Mouse (Mus musculus) midbrain, embryonic 12.5 days (tissue): Measurements from ENCODE around the gene Tbc1d14. TPM values are rescaled to one million over a fixed set of nuclear protein-coding genes. Genes with fewer than 3 reads are reported as not detected.

Source experiments
- ATAC-seq: fragments of 200-750 bp; cut with Nextera tagmentation; 2 replicates; pipeline ENCODE4 v1.8.0; 2017; ENCODE audit warnings: low read depth, moderate TSS enrichment, moderate library complexity; ENCODE audit not compliant: low FRiP score
- H3K27ac ChIP-seq: fragments of 300-500 bp; sonication (generic); replicated peaks from 2 replicates; pipeline ENCODE4 v1.5.1; 2016; ENCODE audit warnings: mild to moderate bottlenecking
- H3K27me3 ChIP-seq: fragments of 300-500 bp; sonication (generic); 2 replicates; pipeline ENCODE4 v1.6.1; 2016; ENCODE audit warnings: mild to moderate bottlenecking
- H3K36me3 ChIP-seq: fragments of 300-500 bp; sonication (generic); 2 replicates; pipeline ENCODE4 v1.6.1; 2016
- H3K4me1 ChIP-seq: fragments of 300-500 bp; sonication (generic); 2 replicates; pipeline ENCODE4 v1.6.1; 2016
- H3K4me2 ChIP-seq: fragments of 300-500 bp; sonication (generic); replicated peaks from 2 replicates; pipeline ENCODE4 v1.6.1; 2016; ENCODE audit warnings: mild to moderate bottlenecking, moderate library complexity
- H3K4me3 ChIP-seq: fragments of 300-500 bp; sonication (generic); 2 replicates; pipeline ENCODE4 v1.5.1; 2016; ENCODE audit warnings: mild to moderate bottlenecking
- H3K9ac ChIP-seq: fragments of 300-500 bp; sonication (generic); replicated peaks from 2 replicates; pipeline ENCODE4 v1.6.1; 2016; ENCODE audit warnings: mild to moderate bottlenecking, moderate library complexity
- H3K9me3 ChIP-seq: fragments of 300-500 bp; sonication (generic); 2 replicates; pipeline ENCODE4 v1.6.1; 2016; ENCODE audit warnings: mild to moderate bottlenecking
- WGBS: fragments of 180-500 bp; shearing (Covaris S2); methylation state at CpG from one replicate; pipeline ENCODE4 v1.1.7; 2016; 5-methylcytosine and 5-hydroxymethylcytosine counted together
- polyA plus RNA-seq: library from polyadenylated mRNA; unstranded; fragments of >200 nt; fragmentation: Nextera tagmentation; extraction: Ambion mirVana; gene quantifications from 2 replicates; pipeline ENCODE4 v1.2.1, GENCODE M21; 2016

Tbc1d14 gene
- polyA plus RNA-seq, 1 experiment from 2014 or later: 52.5 TPM

DNA sequence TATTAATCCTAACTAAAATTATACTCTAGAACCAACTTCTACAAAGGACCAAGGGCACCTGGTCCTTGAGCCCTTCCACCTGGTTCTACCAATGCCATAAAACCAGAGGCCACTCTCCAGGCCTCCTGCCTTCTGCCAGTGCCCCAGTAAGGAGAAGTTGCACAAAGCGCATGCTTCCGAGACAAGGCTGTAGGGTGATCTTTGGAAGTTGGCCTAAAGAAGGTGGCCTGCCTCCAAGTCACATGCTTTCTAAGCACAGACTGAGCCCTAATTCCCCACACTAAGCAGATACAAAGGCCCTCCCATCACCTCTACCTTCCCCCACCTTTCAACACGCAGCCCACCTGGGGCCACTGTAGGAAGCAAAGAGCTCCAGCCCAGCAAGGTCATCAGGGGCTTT is 17.8 kb downstream of the Tbc1d14 start:
- ATAC-seq: no peak
- Histone ChIP-seq H3K9ac (no peak overlapping the region), H3K4me1 (no peaks in the 10 kb centered on the region), H3K4me3 (no peak overlapping the region), H3K27ac (no peak overlapping the region), H3K27me3 (no peaks in the 10 kb centered on the region; the same call in 1 of the 2 replicates), H3K4me2 (no peak overlapping the region), H3K36me3 (peaks cover 12% of the 10 kb centered on the region; the same call in 1 of the 2 replicates), H3K9me3 (no peaks in the 10 kb centered on the region)
- 83% methylated on average over 3 of the region's 3 CpGs for WGBS

DNA sequence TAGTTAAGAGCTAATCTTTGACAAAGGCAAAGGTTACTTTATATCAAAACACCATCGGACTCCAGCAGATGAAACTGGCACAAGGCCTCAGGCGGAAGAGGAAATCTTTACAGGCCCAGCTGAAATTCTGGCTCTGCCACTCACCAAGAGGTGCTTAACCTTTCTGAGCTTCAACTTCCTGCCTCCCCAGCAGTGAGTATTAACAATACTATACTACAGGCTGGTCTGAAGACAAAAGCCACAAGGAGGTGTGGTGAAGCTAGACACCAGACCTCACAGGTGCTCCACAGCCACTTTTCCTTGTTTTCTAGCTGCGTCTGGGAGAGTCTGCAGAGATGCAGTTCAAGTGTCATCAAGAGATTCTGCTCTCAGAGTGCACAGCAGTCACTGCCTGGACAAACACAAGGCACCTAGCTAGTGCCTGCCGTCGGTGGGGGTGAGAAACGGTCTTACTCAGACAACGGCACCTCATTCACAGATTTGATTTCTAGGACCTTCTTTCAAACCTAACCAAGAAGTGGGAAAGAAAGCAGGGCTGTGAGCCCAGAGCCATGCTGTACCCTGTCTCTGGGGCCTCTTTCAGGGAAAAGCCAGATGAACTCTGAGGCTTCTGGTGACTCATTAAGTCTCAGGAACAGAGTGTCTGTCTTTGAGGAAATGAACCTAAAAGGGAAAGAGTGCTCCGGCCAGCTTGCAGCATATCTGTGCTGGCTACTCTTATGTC is 18.8 kb downstream of the Tbc1d14 start:
- peaks cover 13% of the 10 kb centered on the region; the same call in 1 of the 2 replicates for H3K36me3 ChIP-seq
- H3K4me1 ChIP-seq: no peaks in the 10 kb centered on the region
- H3K4me3 ChIP-seq: no peak overlapping the region
- no peak overlapping the region for H3K27ac ChIP-seq
- H3K9me3 ChIP-seq: no peaks in the 10 kb centered on the region
- 72% methylated on average over 8 of the region's 8 CpGs for WGBS
- no peak for ATAC-seq
- H3K9ac ChIP-seq: no peak overlapping the region
- no peak overlapping the region for H3K4me2 ChIP-seq
- H3K27me3 ChIP-seq: no peaks in the 10 kb centered on the region

DNA sequence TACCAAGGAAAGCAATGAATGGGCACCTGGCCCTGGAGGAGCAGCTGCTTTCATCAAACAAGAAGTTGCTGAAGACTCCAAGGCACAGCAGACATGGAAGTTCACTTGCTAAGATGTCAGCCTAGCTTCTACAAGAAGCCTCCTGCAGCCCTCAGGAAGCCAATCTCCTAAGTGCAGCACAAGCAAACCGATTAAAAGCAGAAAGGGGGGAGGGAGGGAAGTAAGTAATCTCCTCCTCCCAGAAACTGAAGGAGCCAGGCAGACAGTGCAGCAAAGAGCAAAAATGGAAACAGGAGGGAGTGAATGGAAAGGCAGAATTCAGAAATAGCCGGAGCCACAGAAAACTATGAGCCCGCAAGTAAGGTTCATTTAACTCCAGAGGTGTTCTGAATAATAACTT is 19.7 kb downstream of the Tbc1d14 start:
- Histone ChIP-seq H3K27ac (no peak overlapping the region), H3K36me3 (peaks cover 13% of the 10 kb centered on the region; the same call in 1 of the 2 replicates), H3K4me1 (no peaks in the 10 kb centered on the region), H3K4me2 (no peak overlapping the region), H3K9ac (no peak overlapping the region), H3K27me3 (no peaks in the 10 kb centered on the region), H3K9me3 (no peaks in the 10 kb centered on the region), H3K4me3 (no peak overlapping the region)
- no peak for ATAC-seq
- WGBS: 55% methylated on average over 3 of the region's 3 CpGs

DNA sequence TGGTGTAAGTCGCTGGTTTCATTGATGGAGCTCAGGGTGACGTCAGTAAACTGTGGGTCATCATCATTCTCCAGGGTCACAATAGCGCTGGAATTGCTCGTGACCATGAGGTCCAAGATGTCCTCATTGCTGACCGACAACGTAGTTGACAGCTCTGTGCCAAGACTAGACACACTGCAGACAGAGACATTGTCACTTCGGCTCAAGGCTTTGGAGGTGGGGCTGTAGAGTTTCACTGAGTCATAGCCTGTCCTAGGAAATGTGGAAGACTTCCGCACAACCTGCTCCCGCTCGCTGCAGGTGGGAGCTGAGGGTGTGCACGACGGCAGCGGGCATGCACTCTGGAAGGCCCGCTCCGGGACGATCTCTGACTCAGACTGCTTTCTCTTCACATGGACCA is 21.7 kb downstream of the Tbc1d14 start:
- no peaks in the 10 kb centered on the region; the same call in 1 of the 2 replicates for H3K4me1 ChIP-seq
- no peak overlapping the region for H3K9ac ChIP-seq
- no peak overlapping the region for H3K4me3 ChIP-seq
- H3K4me2 ChIP-seq: no peak overlapping the region
- WGBS: 96% methylated on average over 16 of the region's 16 CpGs
- no peaks in the 10 kb centered on the region for H3K9me3 ChIP-seq
- peaks cover 13% of the 10 kb centered on the region; the same call in 1 of the 2 replicates for H3K36me3 ChIP-seq
- no peaks in the 10 kb centered on the region for H3K27me3 ChIP-seq
- no peak overlapping the region for H3K27ac ChIP-seq
- no peak for ATAC-seq

DNA sequence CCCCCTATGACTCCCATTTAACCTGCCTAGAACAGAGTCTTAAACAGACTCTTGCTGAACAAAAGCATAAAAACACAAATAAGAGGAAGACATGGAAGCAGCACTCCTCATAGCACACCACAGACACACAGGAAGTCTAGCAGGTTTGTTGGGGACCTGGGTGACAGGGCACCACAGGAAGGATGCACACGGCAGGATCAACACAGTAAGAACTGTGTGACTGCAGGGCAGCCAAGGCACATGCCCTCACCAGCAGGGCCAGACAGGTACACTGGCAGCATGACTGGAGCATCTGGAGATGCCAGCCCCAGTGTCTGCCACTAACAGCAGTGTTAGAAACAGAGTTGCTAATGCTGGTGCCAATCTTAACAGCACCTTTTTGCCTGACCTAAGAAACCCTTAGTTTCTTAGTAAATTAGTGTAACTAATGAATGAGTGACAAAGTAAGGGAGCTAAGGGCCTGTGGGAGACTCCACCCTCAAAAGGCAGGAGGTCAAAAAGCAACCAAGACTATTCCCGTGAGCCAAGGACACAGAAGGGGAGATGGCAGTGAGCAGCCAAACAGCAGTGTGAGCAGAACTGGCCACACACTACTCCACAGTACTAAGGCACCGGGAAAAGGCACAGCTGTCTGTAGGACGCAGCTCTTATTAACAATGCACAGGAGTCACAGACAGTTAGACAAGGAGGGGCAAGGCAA is 22.4 kb downstream of the Tbc1d14 start:
- no peak overlapping the region for H3K4me3 ChIP-seq
- no peak overlapping the region for H3K9ac ChIP-seq
- H3K36me3 ChIP-seq: peaks cover 13% of the 10 kb centered on the region; the same call in 1 of the 2 replicates
- no peaks in the 10 kb centered on the region for H3K27me3 ChIP-seq
- H3K9me3 ChIP-seq: no peaks in the 10 kb centered on the region
- 87% methylated on average over 4 of the region's 4 CpGs for WGBS
- H3K4me2 ChIP-seq: no peak overlapping the region
- no peak for ATAC-seq
- no peaks in the 10 kb centered on the region; the same call in 1 of the 2 replicates for H3K4me1 ChIP-seq
- H3K27ac ChIP-seq: no peak overlapping the region

DNA sequence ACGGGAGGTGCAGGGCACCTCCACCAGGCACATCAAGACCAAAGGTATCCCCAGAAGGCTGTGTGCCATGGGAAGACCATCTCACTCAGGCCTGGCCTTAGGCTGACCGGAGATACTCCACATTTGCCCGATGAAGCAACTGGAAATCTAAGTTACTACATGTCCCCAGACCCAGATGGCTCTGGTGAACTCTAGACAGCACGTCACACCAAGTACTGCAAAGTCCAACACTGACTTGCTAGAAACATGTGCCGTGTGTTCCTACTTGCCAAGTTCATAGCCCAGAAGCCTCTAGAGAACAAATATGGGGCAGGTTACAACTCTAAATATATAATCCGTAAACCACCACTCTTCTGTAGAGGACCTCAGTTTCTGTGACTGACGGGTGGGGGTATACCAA is 23.0 kb downstream of the Tbc1d14 start:
- Histone ChIP-seq H3K4me3 (no peak overlapping the region), H3K4me2 (no peak overlapping the region), H3K36me3 (peaks cover 13% of the 10 kb centered on the region; the same call in 1 of the 2 replicates), H3K9ac (no peak overlapping the region), H3K27ac (no peak overlapping the region), H3K4me1 (no peaks in the 10 kb centered on the region; the same call in 1 of the 2 replicates), H3K27me3 (no peaks in the 10 kb centered on the region), H3K9me3 (no peaks in the 10 kb centered on the region)
- 95% methylated on average over 7 of the region's 7 CpGs for WGBS
- ATAC-seq: no peak

DNA sequence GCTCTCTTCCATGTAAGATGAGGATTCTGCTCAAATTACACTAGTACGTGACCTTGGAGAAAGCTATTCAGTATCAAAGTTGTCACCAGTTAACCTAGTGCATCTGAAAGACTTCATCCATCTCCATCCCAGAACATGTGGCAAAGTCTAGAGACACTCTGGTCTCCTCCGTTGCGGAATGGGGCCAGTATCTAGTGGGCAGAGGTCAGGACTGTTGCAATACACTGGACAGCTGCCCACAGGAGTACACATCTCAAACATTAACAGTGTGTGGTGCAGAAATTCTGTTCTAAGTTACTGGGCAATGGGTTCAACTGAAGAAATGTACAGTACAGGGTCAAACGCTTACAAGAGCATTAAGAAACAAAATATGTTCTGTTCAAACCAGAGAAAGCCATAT is 25.0 kb downstream of the Tbc1d14 start:
- no peak overlapping the region for H3K9ac ChIP-seq
- 91% methylated on average over 4 of the region's 4 CpGs for WGBS
- H3K36me3 ChIP-seq: peaks cover 13% of the 10 kb centered on the region; the same call in 1 of the 2 replicates
- no peaks in the 10 kb centered on the region for H3K9me3 ChIP-seq
- no peak for ATAC-seq
- no peaks in the 10 kb centered on the region; the same call in 1 of the 2 replicates for H3K4me1 ChIP-seq
- H3K4me2 ChIP-seq: no peak overlapping the region
- no peak overlapping the region for H3K4me3 ChIP-seq
- H3K27me3 ChIP-seq: no peaks in the 10 kb centered on the region
- H3K27ac ChIP-seq: no peak overlapping the region

DNA sequence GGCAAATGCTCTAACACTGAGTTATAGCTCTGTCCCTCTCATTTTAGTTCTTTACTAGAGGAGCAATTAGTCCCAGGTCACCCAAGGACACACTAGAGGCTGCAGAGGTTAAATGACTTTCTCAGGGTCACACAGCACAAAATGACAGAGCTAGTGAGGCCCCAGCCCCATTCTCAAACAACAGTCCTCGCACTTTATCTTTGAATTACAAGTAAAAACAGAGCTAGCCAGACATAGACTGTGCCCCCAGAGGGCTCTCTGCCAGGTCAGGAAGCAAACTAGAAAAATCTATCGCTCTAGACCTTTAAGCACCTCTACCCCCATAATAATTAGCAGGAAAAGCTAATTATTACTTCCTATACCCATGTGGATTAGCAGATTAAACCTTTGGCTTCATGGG is 25.4 kb downstream of the Tbc1d14 start:
- H3K9ac ChIP-seq: no peak overlapping the region
- no peak overlapping the region for H3K27ac ChIP-seq
- H3K9me3 ChIP-seq: no peaks in the 10 kb centered on the region
- H3K4me2 ChIP-seq: no peak overlapping the region
- peaks cover 13% of the 10 kb centered on the region; the same call in 1 of the 2 replicates for H3K36me3 ChIP-seq
- WGBS: 80% methylated on average over 2 of the region's 2 CpGs
- H3K4me3 ChIP-seq: no peak overlapping the region
- no peaks in the 10 kb centered on the region for H3K27me3 ChIP-seq
- no peaks in the 10 kb centered on the region; the same call in 1 of the 2 replicates for H3K4me1 ChIP-seq
- no peak for ATAC-seq

DNA sequence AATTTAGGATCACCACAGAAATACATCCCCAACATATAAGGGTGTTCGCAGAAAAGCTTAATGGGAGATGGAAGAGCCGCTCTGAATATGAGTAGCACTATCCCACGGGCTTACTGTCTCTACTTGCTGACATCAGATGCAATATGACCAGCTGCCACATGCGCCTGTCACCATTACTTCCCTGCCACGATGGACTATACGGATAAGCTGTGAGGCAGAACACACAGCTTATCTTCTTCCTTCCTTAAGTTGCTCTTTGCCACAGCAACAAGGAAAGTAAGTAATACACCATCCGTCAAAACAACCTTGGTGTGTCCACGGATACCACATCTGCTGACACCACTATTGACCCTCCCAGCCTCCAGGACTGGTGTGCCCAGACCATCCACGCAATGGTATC is 28.5 kb downstream of the Tbc1d14 start:
- Histone ChIP-seq H3K9me3 (no peaks in the 10 kb centered on the region), H3K27me3 (no peaks in the 10 kb centered on the region), H3K4me1 (no peaks in the 10 kb centered on the region; the same call in 1 of the 2 replicates), H3K36me3 (no peaks in the 10 kb centered on the region), H3K4me3 (no peak overlapping the region), H3K4me2 (no peak overlapping the region), H3K27ac (no peak overlapping the region), H3K9ac (no peak overlapping the region)
- WGBS: 89% methylated on average over 9 of the region's 9 CpGs
- no peak for ATAC-seq

DNA sequence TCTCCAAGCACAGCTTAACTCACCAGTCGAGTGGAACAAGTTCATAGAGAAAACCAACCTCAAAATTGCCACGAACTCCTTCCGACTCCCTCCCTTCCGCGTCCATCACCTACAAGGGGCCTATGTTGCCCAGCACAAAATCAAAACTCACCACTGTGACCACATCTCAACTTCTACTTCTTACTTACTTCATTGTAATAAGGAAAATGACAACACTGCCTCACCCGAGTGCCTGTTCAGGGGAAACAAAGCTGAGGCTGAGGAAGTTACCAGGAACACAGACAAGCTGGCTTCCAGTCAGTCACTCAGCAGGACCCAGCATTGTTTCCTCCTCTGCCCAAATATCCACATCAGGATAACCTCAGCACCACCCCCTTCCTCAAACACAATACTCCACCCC is 29.3 kb downstream of the Tbc1d14 start:
- Histone ChIP-seq H3K9me3 (no peaks in the 10 kb centered on the region), H3K4me2 (no peak overlapping the region), H3K27me3 (no peaks in the 10 kb centered on the region), H3K4me3 (no peak overlapping the region), H3K9ac (no peak overlapping the region), H3K27ac (no peak overlapping the region), H3K36me3 (no peaks in the 10 kb centered on the region), H3K4me1 (no peaks in the 10 kb centered on the region; the same call in 1 of the 2 replicates)
- no peak for ATAC-seq
- 84% methylated on average over 6 of the region's 6 CpGs for WGBS

DNA sequence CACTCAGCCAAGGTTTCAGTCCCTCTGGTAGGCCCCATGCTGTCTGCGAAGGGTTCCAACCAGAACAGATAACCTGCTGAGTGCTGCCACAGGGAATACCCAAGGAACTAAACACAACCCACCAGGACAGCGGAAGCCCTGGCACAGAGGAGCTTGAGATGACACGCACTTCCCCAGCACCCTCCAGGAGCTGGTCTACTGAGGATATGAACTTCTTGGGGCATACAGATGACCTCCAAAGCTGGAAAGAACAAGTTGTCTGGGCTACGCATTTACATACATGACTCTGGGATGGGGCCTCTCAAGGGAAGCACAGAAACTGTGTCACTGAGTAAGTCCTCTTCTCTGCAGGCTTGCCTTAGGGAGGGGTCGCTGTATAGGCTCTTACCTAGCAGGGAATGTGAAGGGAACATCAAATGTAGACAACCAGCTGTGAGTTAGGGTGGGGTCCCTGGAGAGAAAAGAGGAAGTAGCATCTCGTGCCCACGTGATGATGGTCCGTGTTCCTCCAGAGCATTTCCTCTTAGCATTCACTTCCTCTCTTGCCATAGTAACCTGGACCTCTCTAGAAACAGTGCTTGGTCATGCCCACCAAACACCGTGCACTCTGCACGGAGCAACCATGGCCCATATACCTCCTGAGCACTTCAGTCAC is 30.2 kb downstream of the Tbc1d14 start:
- Histone ChIP-seq H3K9ac (no peak overlapping the region), H3K27me3 (no peaks in the 10 kb centered on the region), H3K4me2 (no peak overlapping the region), H3K36me3 (no peaks in the 10 kb centered on the region), H3K4me3 (no peak overlapping the region), H3K9me3 (no peaks in the 10 kb centered on the region), H3K4me1 (no peaks in the 10 kb centered on the region; the same call in 1 of the 2 replicates), H3K27ac (no peak overlapping the region)
- no peak for ATAC-seq
- 91% methylated on average over 10 of the region's 10 CpGs for WGBS

DNA sequence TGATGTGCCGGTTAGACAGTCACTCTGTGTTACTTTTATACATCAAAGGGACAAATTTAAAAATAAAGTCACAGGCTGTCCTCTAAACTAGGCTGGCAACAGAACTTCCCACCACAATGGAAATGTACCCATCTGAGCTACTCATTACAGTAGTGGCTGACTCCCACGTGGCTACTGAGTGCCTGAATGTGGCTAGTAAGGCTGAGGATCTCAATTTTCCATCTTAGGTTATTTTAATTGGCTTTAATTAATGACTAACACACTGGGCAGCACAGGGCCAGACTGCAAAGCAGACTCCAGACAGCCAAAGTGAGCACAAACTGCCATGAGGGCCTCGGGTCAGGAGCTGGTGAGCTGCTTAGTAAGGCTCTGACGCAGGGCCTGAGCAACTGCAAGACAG is 31.6 kb downstream of the Tbc1d14 start:
- ATAC-seq: no peak
- H3K4me1 ChIP-seq: peaks cover 6% of the 10 kb centered on the region; the same call in 1 of the 2 replicates
- WGBS: 89% methylated on average over 4 of the region's 4 CpGs
- no peak overlapping the region for H3K4me2 ChIP-seq
- H3K36me3 ChIP-seq: no peaks in the 10 kb centered on the region
- H3K4me3 ChIP-seq: no peak overlapping the region
- H3K27ac ChIP-seq: no peak overlapping the region
- H3K9me3 ChIP-seq: no peaks in the 10 kb centered on the region
- no peak overlapping the region for H3K9ac ChIP-seq
- no peaks in the 10 kb centered on the region for H3K27me3 ChIP-seq
